Mouse (Mus musculus): ENCODE data around the gene Ebf1.
A peak's percentile ranks its signal among the peaks of the same experiment; 100 is the strongest.

Gene Ebf1

GRCm38 (mm10) chr11:44741042-44741491 lies 124.0 kb downstream of the Ebf1 start:
- peak; percentile 25 for DNase-seq

GRCm38 (mm10) chr11:44744446-44744845 lies 127.3 kb downstream of the Ebf1 start:
- DNase-seq: no peak

- DNase-seq: no peak
Observed at GRCm38 (mm10) chr11:44745946-44746345, 128.8 kb downstream of the Ebf1 start.

- DNase-seq: peak; percentile 26
Observed at GRCm38 (mm10) chr11:44746731-44747130, 129.6 kb downstream of the Ebf1 start.

GRCm38 (mm10) chr11:44749309-44749708 lies 132.2 kb downstream of the Ebf1 start:
- DNase-seq: no peak

GRCm38 (mm10) chr11:44754336-44754735 lies 137.2 kb downstream of the Ebf1 start:
- DNase-seq: no peak

GRCm38 (mm10) chr11:44756321-44756720 lies 139.2 kb downstream of the Ebf1 start:
- no peak for DNase-seq

- no peak for DNase-seq
Observed at GRCm38 (mm10) chr11:44758857-44759256, 141.7 kb downstream of the Ebf1 start.

GRCm38 (mm10) chr11:44761128-44761996 lies 144.2 kb downstream of the Ebf1 start:
- DNase-seq: peak; percentile 16

GRCm38 (mm10) chr11:44763992-44764835 lies 147.1 kb downstream of the Ebf1 start:
- DNase-seq: no peak

GRCm38 (mm10) chr11:44764988-44765387 lies 147.9 kb downstream of the Ebf1 start:
- DNase-seq: no peak

GRCm38 (mm10) chr11:44766246-44766645 lies 149.1 kb downstream of the Ebf1 start:
- DNase-seq: no peak

GRCm38 (mm10) chr11:44767322-44767721 lies 150.2 kb downstream of the Ebf1 start:
- no peak for DNase-seq

- DNase-seq: no peak
Observed at GRCm38 (mm10) chr11:44768346-44768745, 151.2 kb downstream of the Ebf1 start.

- no peak for DNase-seq
Observed at GRCm38 (mm10) chr11:44770989-44771564, 154.0 kb downstream of the Ebf1 start.

GRCm38 (mm10) chr11:44774411-44774810 lies 157.3 kb downstream of the Ebf1 start:
- DNase-seq: no peak

- DNase-seq: no peak
Observed at GRCm38 (mm10) chr11:44775549-44775948, 158.4 kb downstream of the Ebf1 start.

GRCm38 (mm10) chr11:44776556-44776955 lies 159.4 kb downstream of the Ebf1 start:
- no peak for DNase-seq

- DNase-seq: no peak
Observed at GRCm38 (mm10) chr11:44777331-44778310, 160.5 kb downstream of the Ebf1 start.

- no peak for DNase-seq
Observed at GRCm38 (mm10) chr11:44779030-44779429, 161.9 kb downstream of the Ebf1 start.

- peak; percentile 42 for DNase-seq
Observed at GRCm38 (mm10) chr11:44784255-44785029, 167.3 kb downstream of the Ebf1 start.

Data from retina, postnatal 1 day (tissue).